Mouse (Mus musculus) ES-Bruce4 (cell line): Measurements from ENCODE around the gene H2-Aa.

Experiments used
- CTCF ChIP-seq: IDR thresholded peaks from one replicate; pipeline ENCODE4 v1.8.1; 2011; ENCODE audit warnings: low read depth, low read length
- POLR2A ChIP-seq: IDR thresholded peaks from one replicate; pipeline ENCODE4 v1.8.1; 2011; ENCODE audit warnings: low read length; ENCODE audit not compliant: insufficient read depth

DNA sequence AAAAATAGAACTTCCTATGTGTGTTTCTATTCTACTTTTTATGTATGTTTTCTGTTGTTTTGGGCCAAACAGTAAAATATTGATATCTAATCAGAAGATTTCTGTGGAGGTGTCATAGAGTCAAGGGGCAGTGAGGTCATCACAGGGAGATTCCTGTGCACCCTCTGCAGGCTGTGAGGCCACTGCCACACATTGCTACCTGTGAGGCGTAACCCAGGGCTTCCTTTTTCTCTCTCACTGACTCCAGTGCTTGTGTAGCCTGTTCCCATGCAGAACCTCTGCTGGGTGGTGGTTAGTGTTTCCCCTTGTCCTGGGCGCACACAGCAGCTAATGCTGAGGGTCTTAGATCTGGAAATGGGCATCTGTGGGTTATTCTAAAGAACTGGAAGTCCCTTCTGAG, 18.8 kb upstream of the H2-Aa start:
- no peak for TF ChIP-seq POLR2A
- TF ChIP-seq CTCF: no peak
